8 mouse cellular contexts compared by ENCODE assay signal in genomic region chr2:136679280-136680221, GRCm38 (mm10). TPM values are rescaled to one million over a fixed set of nuclear protein-coding genes. Genes with fewer than 3 reads are reported as not detected.
DNase-seq lines count a peak whose midpoint lies in the region; ATAC-seq and TF ChIP-seq lines count a peak whose summit lies in the region.

No protein-coding gene starts in this region.

- H3K27ac ChIP-seq in hindbrain, postnatal 0 days, result peak overlapping the region; percentile 77

- 1% methylated on average over 24 of the region's 24 CpGs for WGBS in hindbrain, postnatal 0 days

- H3K4me3 ChIP-seq in hindbrain, postnatal 0 days (ENCODE audit: low read length), result peak overlapping the region; percentile 54

- H3K4me2 ChIP-seq in hindbrain, postnatal 0 days (ENCODE audit: low read depth, low read length), result peak overlapping the region; percentile 99

- H3K9me3 ChIP-seq in hindbrain, postnatal 0 days (ENCODE audit: low read length), result no peaks in the 10 kb centered on the region

- H3K36me3 ChIP-seq in hindbrain, postnatal 0 days (ENCODE audit: insufficient read depth, low read length), result no peaks in the 10 kb centered on the region

- ATAC-seq in hindbrain, postnatal 0 days, result peak; percentile 93
- ATAC-seq in erythroblast, adult 5-6 weeks (replicated peaks; ENCODE audit: low FRiP score, poor library complexity, severe bottlenecking), result no peak

- no peaks in the 10 kb centered on the region for H3K27me3 ChIP-seq in hindbrain, postnatal 0 days (ENCODE audit: insufficient read depth, low read length)

- peak overlapping the region; percentile 74; the same call in 1 of the 2 replicates for H3K9ac ChIP-seq in hindbrain, postnatal 0 days (replicated peaks; ENCODE audit: low read length)

- peak; percentile 92 to 96 for DNase-seq in adrenal gland, adult (ENCODE audit: inconsistent age in 2 of 2, low spot score in 1 of 2)
- DNase-seq in embryo, embryonic 10 days (ENCODE audit: low spot score), result peak; percentile 91
- DNase-seq in gastrocnemius, postnatal 10 days, result peak; percentile 57
- DNase-seq in hindbrain, postnatal 0 days (ENCODE audit: low spot score), result peak; percentile 84
- peak; percentile 75 to 85 for DNase-seq in left cerebral cortex, adult 18-20 months (ENCODE audit: low spot score in 2 of 2)
- DNase-seq in lung, postnatal 25 days (ENCODE audit: low spot score), result peak; percentile 85
- peak; percentile 81 to 88 for DNase-seq in right cerebral cortex, postnatal 10 days (ENCODE audit: low spot score in 2 of 2)

- H3K4me1 ChIP-seq in hindbrain, postnatal 0 days (ENCODE audit: insufficient read depth, low read length), result no peaks in the 10 kb centered on the region

- no peak; the same call in 1 of the 2 replicates for TF ChIP-seq CTCF in hindbrain, postnatal 0 days (IDR thresholded peaks at IDR 0.05; ENCODE audit: low read depth)

RNA-seq across cellular contexts. Expression of gene Snap25, which starts 33.7 kb away (rescaled TPM):
- total RNA-seq in gastrocnemius, postnatal 10 days (2021), result 1 to 10 TPM in 1 of 2 experiments, under 1 TPM in 1; 0.92 to 1.4 TPM
- 227 and 265 TPM in 2 replicates for total RNA-seq in hindbrain, postnatal 0 days (2014; rRNA removed)
- polyA plus RNA-seq in hindbrain, postnatal 0 days (2015; fragmentation: Nextera tagmentation; extraction: Ambion mirVana), result 312 and 341 TPM in 2 replicates
- 1,000 to 10,000 TPM; 3,274 to 3,529 TPM for total RNA-seq in left cerebral cortex, adult 18-20 months (2021)
- total RNA-seq in erythroblast, adult 5-6 weeks (2015; ENCODE audit: low replicate concordance), result not detected in 2 replicates
- not detected in 2 replicates for total RNA-seq in erythroblast, adult 5-6 weeks (2017; ENCODE audit: low replicate concordance)

Comparison
In these comparisons a context has a peak if more than half of its experiments do, and no peak if none do; other contexts are left out.
1. RNA of gene Snap25, which starts 33.7 kb away (total RNA-seq): 3,274 to 3,529 TPM in left cerebral cortex, adult 18-20 months and 227 to 265 TPM in hindbrain, postnatal 0 days; 0.92 to 1.4 TPM in gastrocnemius, postnatal 10 days and not detected in erythroblast, adult 5-6 weeks; every median in the first group is over 10 times any median in the second.
2. Peak in every context shown above with its lines, with median percentiles within 50 percentile points of each other: DNase-seq.